In genomic region chr10:79680606-79681495, GRCm38 (mm10) we compare ENCODE assay signal across 8 mouse cellular contexts. TPM values are rescaled to one million over a fixed set of nuclear protein-coding genes. Genes with fewer than 3 reads are reported as not detected.
A peak's percentile ranks its signal among the peaks of the same experiment; 100 is the strongest.
DNase-seq lines count a peak whose midpoint lies in the region; ATAC-seq and TF ChIP-seq lines count a peak whose summit lies in the region.

No protein-coding gene starts in this region.

- peak; percentile 98 for DNase-seq in heart, adult 11 months
- DNase-seq in heart, adult 8-10 months (ENCODE audit: low spot score): no peak
- no peak for DNase-seq in urinary bladder, postnatal 4 days (ENCODE audit: low spot score in 2 of 2)
- DNase-seq in embryo, embryonic 10.5 days (ENCODE audit: low spot score): no peak

- H3K9ac ChIP-seq in ES-Bruce4 (ENCODE audit: low read depth, poor library complexity, severe bottlenecking): peak overlapping the region; percentile 27; the same call in 1 of the 2 replicates
- H3K9ac ChIP-seq in intestine, embryonic 15.5 days: peak overlapping the region; percentile 80
- peak overlapping the region; percentile 70 for H3K9ac ChIP-seq in midbrain, embryonic 16.5 days (ENCODE audit: low read depth, low read length)

- no peak for TF ChIP-seq POLR2A in ES-Bruce4 (IDR thresholded peaks at IDR 0.05; ENCODE audit: insufficient read depth, low read length)

- WGBS in intestine, embryonic 15.5 days: 26% methylated on average over 11 of the region's 11 CpGs
- 46% methylated on average over 11 of the region's 11 CpGs for WGBS in midbrain, embryonic 16.5 days

- no peaks in the 10 kb centered on the region for H3K27me3 ChIP-seq in ES-Bruce4 (ENCODE audit: control insufficient read depth, insufficient read depth, low read length, poor library complexity, severe bottlenecking)
- peaks cover 5% of the 10 kb centered on the region for H3K27me3 ChIP-seq in erythroblast, embryonic 14.5 days (ENCODE audit: control insufficient read depth)
- no peaks in the 10 kb centered on the region for H3K27me3 ChIP-seq in intestine, embryonic 15.5 days (replicated peaks)
- H3K27me3 ChIP-seq in midbrain, embryonic 16.5 days (ENCODE audit: control insufficient read depth, insufficient read depth, low read depth, low read length): no peaks in the 10 kb centered on the region

- TF ChIP-seq EP300 in ES-Bruce4 (IDR thresholded peaks at IDR 0.05; ENCODE audit: insufficient read depth, low read depth, low read length): no peak

- no peak for TF ChIP-seq CTCF in ES-Bruce4 (IDR thresholded peaks at IDR 0.05; ENCODE audit: low read depth, low read length)

- peak overlapping the region; percentile 68 for H3K4me2 ChIP-seq in intestine, embryonic 15.5 days (replicated peaks)
- H3K4me2 ChIP-seq in midbrain, embryonic 16.5 days (ENCODE audit: low read length): peak overlapping the region; percentile 66

- H3K4me3 ChIP-seq in ES-Bruce4 (ENCODE audit: low read depth, low read length): peak overlapping the region; percentile 71
- H3K4me3 ChIP-seq in erythroblast, embryonic 14.5 days (replicated peaks): peak overlapping the region; percentile 88
- H3K4me3 ChIP-seq in intestine, embryonic 15.5 days (replicated peaks): peak overlapping the region; percentile 72
- H3K4me3 ChIP-seq in midbrain, embryonic 16.5 days (ENCODE audit: low read depth, low read length): peak overlapping the region; percentile 81

- H3K9me3 ChIP-seq in ES-Bruce4 (replicated peaks; ENCODE audit: control insufficient read depth, insufficient read depth, low read length, poor library complexity, severe bottlenecking): no peaks in the 10 kb centered on the region
- no peaks in the 10 kb centered on the region for H3K9me3 ChIP-seq in erythroblast, embryonic 14.5 days (ENCODE audit: control insufficient read depth, low read length)
- H3K9me3 ChIP-seq in intestine, embryonic 15.5 days: no peaks in the 10 kb centered on the region
- H3K9me3 ChIP-seq in midbrain, embryonic 16.5 days (replicated peaks; ENCODE audit: control insufficient read depth, low read length, poor library complexity, severe bottlenecking): no peaks in the 10 kb centered on the region

- peaks cover 19% of the 10 kb centered on the region for H3K36me3 ChIP-seq in ES-Bruce4 (ENCODE audit: control insufficient read depth, insufficient read depth, low read length, poor library complexity, severe bottlenecking)
- peaks cover 29% of the 10 kb centered on the region for H3K36me3 ChIP-seq in erythroblast, embryonic 14.5 days (ENCODE audit: control insufficient read depth)
- H3K36me3 ChIP-seq in intestine, embryonic 15.5 days: peaks cover 11% of the 10 kb centered on the region
- H3K36me3 ChIP-seq in midbrain, embryonic 16.5 days (ENCODE audit: control insufficient read depth, insufficient read depth, low read length): peaks cover 7% of the 10 kb centered on the region

- H3K4me1 ChIP-seq in ES-Bruce4 (ENCODE audit: control insufficient read depth, insufficient read depth, low read length): peaks cover 5% of the 10 kb centered on the region
- peaks cover 54% of the 10 kb centered on the region for H3K4me1 ChIP-seq in erythroblast, embryonic 14.5 days (ENCODE audit: control insufficient read depth)
- H3K4me1 ChIP-seq in intestine, embryonic 15.5 days (replicated peaks): peaks cover 24% of the 10 kb centered on the region
- peaks cover 18% of the 10 kb centered on the region for H3K4me1 ChIP-seq in midbrain, embryonic 16.5 days (ENCODE audit: control insufficient read depth, insufficient read depth, low read length)

- peak; percentile 24 for ATAC-seq in intestine, embryonic 15.5 days
- ATAC-seq in midbrain, embryonic 16.5 days: peak; percentile 41

- peak overlapping the region; percentile 72 for H3K27ac ChIP-seq in ES-Bruce4 (ENCODE audit: insufficient read depth, low read length)
- H3K27ac ChIP-seq in intestine, embryonic 15.5 days: peak overlapping the region; percentile 65
- H3K27ac ChIP-seq in midbrain, embryonic 16.5 days (ENCODE audit: low read length): peak overlapping the region; percentile 90

RNA-seq across cellular contexts. Expression of gene Cdc34, which starts 1.1 kb away (rescaled TPM):
- 100 to 1,000 TPM; 201 to 230 (median 213) TPM for total RNA-seq in heart, adult 8-10 months (2022)
- 299 and 319 TPM in 2 replicates for polyA plus RNA-seq in ES-Bruce4 (2011; ENCODE audit: insufficient read depth, insufficient read length, low read depth, missing spikeins)
- polyA plus RNA-seq in erythroblast, embryonic 14.5 days (2012): 65.0 and 72.0 TPM in 2 replicates
- polyA plus RNA-seq in intestine, embryonic 15.5 days (2015; fragmentation: Nextera tagmentation; extraction: Ambion mirVana): 137 and 144 TPM in 2 replicates
- 73.1 and 81.9 TPM in 2 replicates for polyA plus RNA-seq in midbrain, embryonic 16.5 days (2015; fragmentation: Nextera tagmentation; extraction: Ambion mirVana)

RNA-seq across cellular contexts. Expression of gene Gzmm, which starts 8.0 kb away (rescaled TPM):
- total RNA-seq in heart, adult 8-10 months (2022): 1 to 10 TPM; 7.6 to 9.0 (median 8.3) TPM
- 2.8 and 3.6 TPM in 2 replicates for polyA plus RNA-seq in ES-Bruce4 (2011; ENCODE audit: insufficient read depth, insufficient read length, low read depth, missing spikeins)
- 0.08 and 0.09 TPM in 2 replicates for polyA plus RNA-seq in erythroblast, embryonic 14.5 days (2012)
- 0.52 and 0.76 TPM in 2 replicates for polyA plus RNA-seq in intestine, embryonic 15.5 days (2015; fragmentation: Nextera tagmentation; extraction: Ambion mirVana)
- 1.6 and 1.8 TPM in 2 replicates for polyA plus RNA-seq in midbrain, embryonic 16.5 days (2015; fragmentation: Nextera tagmentation; extraction: Ambion mirVana)

RNA-seq across cellular contexts. Expression of gene Tpgs1, which starts 11.7 kb away (rescaled TPM):
- 10 to 100 TPM; 14.5 to 20.0 (median 16.9) TPM for total RNA-seq in heart, adult 8-10 months (2022)
- polyA plus RNA-seq in ES-Bruce4 (2011; ENCODE audit: insufficient read depth, insufficient read length, low read depth, missing spikeins): 11.3 and 14.5 TPM in 2 replicates
- 15.5 and 17.8 TPM in 2 replicates for polyA plus RNA-seq in erythroblast, embryonic 14.5 days (2012)
- 62.8 and 63.0 TPM in 2 replicates for polyA plus RNA-seq in intestine, embryonic 15.5 days (2015; fragmentation: Nextera tagmentation; extraction: Ambion mirVana)
- 96.1 and 107 TPM in 2 replicates for polyA plus RNA-seq in midbrain, embryonic 16.5 days (2015; fragmentation: Nextera tagmentation; extraction: Ambion mirVana)

RNA-seq across cellular contexts. Expression of gene Madcam1, which starts 16.5 kb away (rescaled TPM):
- not detected for total RNA-seq in heart, adult 8-10 months (2022)
- 1.9 and 2.6 TPM in 2 replicates for polyA plus RNA-seq in ES-Bruce4 (2011; ENCODE audit: insufficient read depth, insufficient read length, low read depth, missing spikeins)
- 0.03 TPM in 1 of 2 replicates, not detected in the other for polyA plus RNA-seq in erythroblast, embryonic 14.5 days (2012)
- polyA plus RNA-seq in intestine, embryonic 15.5 days (2015; fragmentation: Nextera tagmentation; extraction: Ambion mirVana): 23.6 and 28.6 TPM in 2 replicates
- 0.69 and 0.94 TPM in 2 replicates for polyA plus RNA-seq in midbrain, embryonic 16.5 days (2015; fragmentation: Nextera tagmentation; extraction: Ambion mirVana)

RNA-seq across cellular contexts. Expression of gene Bsg, which starts 23.4 kb away (rescaled TPM):
- 1,000 to 10,000 TPM; 1,424 to 1,552 (median 1,533) TPM for total RNA-seq in heart, adult 8-10 months (2022)
- polyA plus RNA-seq in ES-Bruce4 (2011; ENCODE audit: insufficient read depth, insufficient read length, low read depth, missing spikeins): 445 and 449 TPM in 2 replicates
- polyA plus RNA-seq in erythroblast, embryonic 14.5 days (2012): 836 and 840 TPM in 2 replicates
- 1,119 and 1,131 TPM in 2 replicates for polyA plus RNA-seq in intestine, embryonic 15.5 days (2015; fragmentation: Nextera tagmentation; extraction: Ambion mirVana)
- 844 and 915 TPM in 2 replicates for polyA plus RNA-seq in midbrain, embryonic 16.5 days (2015; fragmentation: Nextera tagmentation; extraction: Ambion mirVana)

Comparison
In these comparisons a context has a peak if more than half of its experiments do, and no peak if none do; other contexts are left out.
1. H3K9ac ChIP-seq: peak in every context shown above with its lines; median percentile 80 in intestine, embryonic 15.5 days; 70 in midbrain, embryonic 16.5 days; 27 in ES-Bruce4.